Mouse (Mus musculus): ENCODE data around the gene Hpd. TPM values are rescaled to one million over a fixed set of nuclear protein-coding genes. Genes with fewer than 3 reads are reported as not detected.
"Not testable (repeated sequence)": the region's sequence is repeated elsewhere in the genome, so short reads cannot be mapped to it uniquely, and the experiment has no call there.

Gene Hpd
- total and polyA plus RNA-seq, 3 experiments = 0.20 TPM; not detected in 2

GRCm38 (mm10) chr5:123201523-123201892 lies 19.0 kb upstream of the Hpd start:
- in situ Hi-C loops (cut with MboI; ENCODE audit: low pct_ligation_motif_present, low pct_unique_long_range_greater_than_20kb, low sequenced_read_pairs) = no loop called here
- Histone ChIP-seq H3K36me3 (replicated peaks in 1 of 2; ENCODE audit: control insufficient read depth in 1 of 2, insufficient read depth in 1 of 2, low read length in 1 of 2) (no peaks in the 10 kb centered on the region), H3K27me3 (replicated peaks) (peaks cover 5% of the 10 kb centered on the region), H3K27ac (ENCODE audit: insufficient read depth, low read depth) (no peak overlapping the region), H3K4me1 (ENCODE audit: control insufficient read depth in 1 of 2, insufficient read depth in 2 of 2) (peaks cover 2 to 5% of the 10 kb centered on the region in 2 experiments; a peak in 1 of 4 replicates), H3K4me3 (replicated peaks in 1 of 3; ENCODE audit: low read depth in 2 of 3, low read length in 2 of 3, poor library complexity in 1 of 3) (no peak overlapping the region), H3K9me3 (replicated peaks; ENCODE audit: low read length) (no peaks in the 10 kb centered on the region), H3K9ac (ENCODE audit: insufficient read depth, low read depth) (no peak overlapping the region), H3K4me2 (ENCODE audit: insufficient read depth, low read depth, poor library complexity, severe bottlenecking) (no peak overlapping the region), H3K79me2 (replicated peaks; ENCODE audit: control insufficient read depth, extremely low read depth, insufficient read depth, poor library complexity, severe bottlenecking) (no peaks in the 10 kb centered on the region)
- TF ChIP-seq PAX5 (IDR thresholded peaks at IDR 0.05; ENCODE audit: low read length) = no peak
- no peak for TF ChIP-seq IRF4 (IDR thresholded peaks at IDR 0.05; ENCODE audit: low read depth, low read length)
- dilution Hi-C loops (cut with MboI; ENCODE audit: extremely low pct_ligation_motif_present, extremely low pct_unique_long_range_greater_than_20kb, low sequenced_read_pairs) = no loop called here
- no peak for DNase-seq (ENCODE audit: extremely low read depth)

- dilution Hi-C loops (cut with MboI; ENCODE audit: extremely low pct_ligation_motif_present, extremely low pct_unique_long_range_greater_than_20kb, low sequenced_read_pairs); H3K27ac ChIP-seq (ENCODE audit: insufficient read depth, low read depth); H3K27me3 ChIP-seq (replicated peaks); H3K4me1 ChIP-seq (ENCODE audit: control insufficient read depth in 1 of 2, insufficient read depth in 2 of 2); H3K9ac ChIP-seq (ENCODE audit: insufficient read depth, low read depth); DNase-seq (ENCODE audit: extremely low read depth); H3K4me2 ChIP-seq (ENCODE audit: insufficient read depth, low read depth, poor library complexity, severe bottlenecking); H3K79me2 ChIP-seq (replicated peaks; ENCODE audit: control insufficient read depth, extremely low read depth, insufficient read depth, poor library complexity, severe bottlenecking); in situ Hi-C loops (cut with MboI; ENCODE audit: low pct_ligation_motif_present, low pct_unique_long_range_greater_than_20kb, low sequenced_read_pairs); H3K4me3 ChIP-seq (replicated peaks in 1 of 3; ENCODE audit: low read depth in 2 of 3, low read length in 2 of 3, poor library complexity in 1 of 3); H3K36me3 ChIP-seq (replicated peaks in 1 of 2; ENCODE audit: control insufficient read depth in 1 of 2, insufficient read depth in 1 of 2, low read length in 1 of 2); H3K9me3 ChIP-seq (replicated peaks; ENCODE audit: low read length): not testable (repeated sequence)
Observed at GRCm38 (mm10) chr5:123200816-123201522, 18.4 kb upstream of the Hpd start.

- no peaks in the 10 kb centered on the region for H3K9me3 ChIP-seq (replicated peaks; ENCODE audit: low read length)
- TF ChIP-seq MAFK (IDR thresholded peaks at IDR 0.05; ENCODE audit: insufficient replicate concordance, low read length) (no peak), TBP (conservative IDR thresholded peaks at IDR 0.05; ENCODE audit: low read depth, low read length) (no peak), CHD2 (IDR thresholded peaks at IDR 0.05; ENCODE audit: low read length) (no peak), RCOR1 (conservative IDR thresholded peaks at IDR 0.05; ENCODE audit: low read depth, low read length) (no peak), NRF1 (IDR thresholded peaks at IDR 0.05; ENCODE audit: low read depth, low read length) (no peak), GABPA (IDR thresholded peaks at IDR 0.05; ENCODE audit: insufficient replicate concordance, low read depth, low read length) (no peak), ZKSCAN1 (IDR thresholded peaks at IDR 0.05; ENCODE audit: borderline replicate concordance, low read depth, low read length) (no peak), E2F4 (IDR thresholded peaks at IDR 0.05; ENCODE audit: insufficient replicate concordance, low read depth, low read length) (no peak), USF1 (IDR thresholded peaks at IDR 0.05; ENCODE audit: low read depth, low read length) (no peak), CHD1 (IDR thresholded peaks at IDR 0.05; ENCODE audit: low read depth, low read length) (no peak), POLR2AphosphoS2 (IDR thresholded peaks at IDR 0.05; ENCODE audit: low read depth, low read length) (no peak), ELF1 (IDR thresholded peaks at IDR 0.05; ENCODE audit: low read depth, low read length) (no peak), POLR2A (IDR thresholded peaks at IDR 0.05; ENCODE audit: low read depth, low read length) (no peak), JUN (IDR thresholded peaks at IDR 0.05; ENCODE audit: insufficient read depth, low read depth, low read length) (no peak)
- H3K79me2 ChIP-seq (replicated peaks; ENCODE audit: control insufficient read depth, extremely low read depth, insufficient read depth, poor library complexity, severe bottlenecking) = no peaks in the 10 kb centered on the region
- in situ Hi-C loops (cut with MboI; ENCODE audit: low pct_ligation_motif_present, low pct_unique_long_range_greater_than_20kb, low sequenced_read_pairs) = no loop called here
- peaks cover 2 to 5% of the 10 kb centered on the region in 2 experiments; a peak in 2 of 4 replicates for H3K4me1 ChIP-seq (ENCODE audit: control insufficient read depth in 1 of 2, insufficient read depth in 2 of 2)
- H3K9ac ChIP-seq (ENCODE audit: insufficient read depth, low read depth) = no peak overlapping the region
- no peaks in the 10 kb centered on the region for H3K36me3 ChIP-seq (replicated peaks in 1 of 2; ENCODE audit: control insufficient read depth in 1 of 2, insufficient read depth in 1 of 2, low read length in 1 of 2)
- no peak overlapping the region for H3K4me2 ChIP-seq (ENCODE audit: insufficient read depth, low read depth, poor library complexity, severe bottlenecking)
- H3K27ac ChIP-seq (ENCODE audit: insufficient read depth, low read depth) = no peak overlapping the region
- H3K4me3 ChIP-seq (replicated peaks in 1 of 3; ENCODE audit: low read depth in 2 of 3, low read length in 2 of 3, poor library complexity in 1 of 3) = no peak overlapping the region
- dilution Hi-C loops (cut with MboI; ENCODE audit: extremely low pct_ligation_motif_present, extremely low pct_unique_long_range_greater_than_20kb, low sequenced_read_pairs) = no loop called here
- H3K27me3 ChIP-seq (replicated peaks) = peaks cover 9% of the 10 kb centered on the region
- DNase-seq (ENCODE audit: extremely low read depth) = no peak
Observed at GRCm38 (mm10) chr5:123198523-123198922, 16.0 kb upstream of the Hpd start.

Measured in CH12.LX (cell line).